Mouse (Mus musculus) gastrocnemius, postnatal 25 days (tissue): ENCODE measurements around the gene Spint2. TPM values are rescaled to one million over a fixed set of nuclear protein-coding genes. Genes with fewer than 3 reads are reported as not detected.

ENCODE experiments used
- DNase-seq: peaks from one replicate; pipeline ENCODE4 v3.0.0; 2022
- long read RNA-seq, 2 experiments: library from polyadenylated mRNA; stranded (forward); transcript quantifications; one replicate each; pipeline ENCODE4 v2.0.0; 2021
- total RNA-seq, 2 experiments: library from RNA; stranded (reverse); gene quantifications; 1 replicate in 1 of 2; 2 replicates in 1 of 2; pipeline ENCODE4 v1.2.3; 2021

Spint2 gene
- total RNA-seq: 1 to 10 TPM; 3.4 to 5.2 TPM
- long read RNA-seq, experiment 1, partial matches to known transcripts: 0 of 8 reads
- long read RNA-seq, experiment 1, other reads (novel, unspliced or antisense): 5 of 8 reads
- long read RNA-seq, experiment 2, transcript Spint2-202 (6 exons, 1,211 nt): major isoform, 6 of 10 reads
- long read RNA-seq, experiment 2, partial matches to known transcripts: 0 of 10 reads
- long read RNA-seq, experiment 2, other reads (novel, unspliced or antisense): 4 of 10 reads

GRCm38 (mm10) chr7:29281201-29282073 is at the start of gene Spint2:
Gene Spint2 (minus strand): TSS chr7:29281912.
- DNase-seq: peak; percentile 24

GRCm38 (mm10) chr7:29328984-29329383 is 47.3 kb upstream of the Spint2 start:
- no peak for DNase-seq

GRCm38 (mm10) chr7:29327087-29327486 is 45.4 kb upstream of the Spint2 start:
- DNase-seq: no peak

- peak; percentile 29 for DNase-seq
These were observed 37.9 kb upstream of the Spint2 start for GRCm38 (mm10) chr7:29319337-29320307.

- DNase-seq: peak; percentile 79
These were observed 36.6 kb upstream of the Spint2 start for GRCm38 (mm10) chr7:29318115-29318911.

GRCm38 (mm10) chr7:29317558-29317957 is 35.8 kb upstream of the Spint2 start:
- DNase-seq: peak; percentile 42

GRCm38 (mm10) chr7:29316976-29317375 is 35.3 kb upstream of the Spint2 start:
- peak; percentile 53 for DNase-seq

- DNase-seq: no peak
These were observed 34.5 kb upstream of the Spint2 start for GRCm38 (mm10) chr7:29316137-29316734.

GRCm38 (mm10) chr7:29314844-29315628 is 33.3 kb upstream of the Spint2 start:
- DNase-seq: no peak

GRCm38 (mm10) chr7:29313572-29314261 is 32.0 kb upstream of the Spint2 start:
- no peak for DNase-seq

- DNase-seq: no peak
These were observed 31.3 kb upstream of the Spint2 start for GRCm38 (mm10) chr7:29313051-29313450.

- no peak for DNase-seq
These were observed 28.0 kb upstream of the Spint2 start for GRCm38 (mm10) chr7:29309749-29310148.

GRCm38 (mm10) chr7:29309221-29309721 is 27.6 kb upstream of the Spint2 start:
- peak; percentile 47 for DNase-seq

- DNase-seq: peak; percentile 91
These were observed 25.8 kb upstream of the Spint2 start for GRCm38 (mm10) chr7:29307350-29308104.

GRCm38 (mm10) chr7:29306619-29307018 is 24.9 kb upstream of the Spint2 start:
- DNase-seq: no peak

GRCm38 (mm10) chr7:29306108-29306507 is 24.4 kb upstream of the Spint2 start:
- no peak for DNase-seq

GRCm38 (mm10) chr7:29305263-29305988 is 23.7 kb upstream of the Spint2 start:
- DNase-seq: no peak
